Mouse (Mus musculus): Measurements from ENCODE around the gene Mcm9. TPM values are rescaled to one million over a fixed set of nuclear protein-coding genes. Genes with fewer than 3 reads are reported as not detected.
"Not testable (repeated sequence)": the region's sequence is repeated elsewhere in the genome, so short reads cannot be mapped to it uniquely, and the experiment has no call there.

The Mcm9 gene
- 7.4 and 8.3 TPM in 2 replicates for polyA plus RNA-seq (2015; fragmentation: Nextera tagmentation; extraction: Ambion mirVana)

- 54% methylated on average over 10 of the region's 10 CpGs for WGBS
- H3K36me3 ChIP-seq; ATAC-seq; H3K4me1 ChIP-seq (replicated peaks); H3K27me3 ChIP-seq (replicated peaks); H3K9me3 ChIP-seq: not testable (repeated sequence)
- Histone ChIP-seq H3K4me2 (replicated peaks) (peak within 1 kb of the TSS; percentile 54), H3K27ac (peak within 1 kb of the TSS; percentile 95), H3K4me3 (replicated peaks) (peak within 1 kb of the TSS; percentile 78), H3K9ac (peak within 1 kb of the TSS; percentile 76)
These were observed at the start of gene Mcm9 for GRCm38 (mm10) chr10:53630339-53630738. TSS of gene Mcm9 (minus strand) at chr10:53630439.

GRCm38 (mm10) chr10:53661788-53662187 is 31.5 kb upstream of the Mcm9 start:
- no peak overlapping the region for H3K4me2 ChIP-seq (replicated peaks)
- H3K27ac ChIP-seq, result no peak overlapping the region
- no peaks in the 10 kb centered on the region for H3K27me3 ChIP-seq (replicated peaks)
- no peak overlapping the region for H3K4me3 ChIP-seq (replicated peaks)
- H3K9me3 ChIP-seq, result no peaks in the 10 kb centered on the region
- ATAC-seq, result no peak
- no peak overlapping the region for H3K9ac ChIP-seq
- no peaks in the 10 kb centered on the region for H3K36me3 ChIP-seq
- no peaks in the 10 kb centered on the region for H3K4me1 ChIP-seq (replicated peaks)
- 84% methylated on average over 4 of the region's 4 CpGs for WGBS

DNA sequence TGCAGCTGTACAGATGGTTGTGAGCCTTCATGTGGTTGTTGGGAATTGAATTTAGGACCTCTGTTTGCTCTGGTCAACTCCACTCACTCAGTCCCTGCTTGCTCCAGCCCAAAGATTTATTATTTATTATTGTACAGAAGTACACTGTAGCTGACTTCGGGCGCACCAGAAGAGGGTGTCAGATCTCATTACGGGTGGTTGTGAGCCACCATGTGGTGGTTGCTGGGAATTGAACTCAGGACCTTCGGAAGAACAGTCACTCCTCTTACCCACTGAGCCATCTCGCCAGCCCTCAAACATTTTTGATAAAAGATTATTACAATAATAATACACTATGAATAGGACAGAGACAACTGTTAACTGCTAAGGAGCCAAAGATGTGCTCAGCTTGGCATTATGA is 24.0 kb upstream of the Mcm9 start:
- not testable (repeated sequence) for H3K4me3 ChIP-seq (replicated peaks); H3K36me3 ChIP-seq; H3K9ac ChIP-seq; ATAC-seq; H3K27me3 ChIP-seq (replicated peaks); H3K9me3 ChIP-seq; H3K27ac ChIP-seq; H3K4me2 ChIP-seq (replicated peaks); H3K4me1 ChIP-seq (replicated peaks)
- WGBS, result 75% methylated on average over 5 of the region's 5 CpGs

DNA sequence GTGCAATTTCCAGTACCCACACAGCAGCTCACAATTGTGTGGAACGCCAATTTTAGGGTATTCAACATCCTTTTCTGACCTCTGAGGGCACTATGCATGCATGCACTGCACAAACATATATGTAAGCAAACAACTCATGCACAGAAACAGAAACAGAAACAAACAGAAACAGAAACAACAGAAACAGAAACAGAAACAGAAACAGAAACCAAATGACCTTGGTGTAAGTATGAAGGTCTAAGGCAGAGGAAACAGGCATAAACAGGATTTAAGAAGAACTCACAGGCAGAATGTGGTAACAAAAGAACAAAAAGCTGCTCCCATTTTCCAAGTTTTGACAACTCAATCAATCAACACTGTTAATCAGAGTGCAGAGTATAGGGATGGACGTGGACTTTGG is 20.4 kb upstream of the Mcm9 start:
- Histone ChIP-seq H3K9ac (no peak overlapping the region), H3K9me3 (no peaks in the 10 kb centered on the region), H3K36me3 (no peaks in the 10 kb centered on the region), H3K27me3 (replicated peaks) (no peaks in the 10 kb centered on the region), H3K4me1 (replicated peaks) (0 out of 2 replicates have a peak, but pooled peaks cover 2% of the 10 kb centered on the region), H3K4me2 (replicated peaks) (no peak overlapping the region), H3K4me3 (replicated peaks) (no peak overlapping the region), H3K27ac (no peak overlapping the region)
- ATAC-seq, result no peak
- WGBS, result 82% methylated on average over 2 of the region's 2 CpGs

GRCm38 (mm10) chr10:53641507-53641906 is 11.3 kb upstream of the Mcm9 start:
- Histone ChIP-seq H3K9ac (no peak overlapping the region), H3K36me3 (no peaks in the 10 kb centered on the region), H3K4me2 (replicated peaks) (no peak overlapping the region), H3K27me3 (replicated peaks) (no peaks in the 10 kb centered on the region), H3K27ac (no peak overlapping the region), H3K4me3 (replicated peaks) (no peak overlapping the region), H3K4me1 (replicated peaks) (no peaks in the 10 kb centered on the region), H3K9me3 (no peaks in the 10 kb centered on the region)
- ATAC-seq, result no peak

DNA sequence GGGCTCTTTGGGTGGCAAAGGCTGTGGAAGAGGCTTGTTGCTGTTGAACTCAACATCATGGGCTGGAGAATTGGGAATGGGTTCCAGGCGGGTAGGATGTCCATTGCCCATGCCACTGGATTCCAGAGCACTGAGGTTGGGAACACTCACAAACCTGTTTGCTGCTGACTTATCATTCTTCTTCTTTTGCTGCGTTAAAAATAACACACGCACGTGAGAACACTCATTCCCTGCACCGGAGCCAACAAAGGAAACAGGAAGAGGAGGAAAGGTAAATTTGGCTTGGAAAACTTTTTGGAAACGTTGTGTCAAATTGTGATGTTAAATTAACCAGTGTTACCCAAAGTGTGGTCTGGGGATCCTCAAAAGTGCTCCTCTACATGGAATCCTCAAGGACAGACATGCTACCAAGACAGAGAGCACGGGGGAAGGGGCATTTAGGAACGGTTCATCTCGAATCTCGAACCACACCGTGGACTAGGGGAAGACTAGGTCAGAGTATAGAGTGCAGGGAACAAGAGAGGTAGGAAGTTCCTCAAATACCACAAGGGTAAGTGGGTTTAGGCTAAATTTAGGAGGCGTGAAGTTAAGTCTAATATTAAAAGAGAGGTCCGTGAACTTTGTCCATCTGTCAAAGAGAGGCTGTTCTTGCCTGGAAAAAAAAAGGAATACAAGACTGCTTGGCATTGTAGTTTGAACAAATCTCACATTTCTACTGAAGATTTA is 5.2 kb upstream of the Mcm9 start:
- Histone ChIP-seq H3K9me3 (no peaks in the 10 kb centered on the region), H3K4me2 (replicated peaks) (no peak overlapping the region), H3K4me1 (replicated peaks) (no peaks in the 10 kb centered on the region), H3K27ac (no peak overlapping the region), H3K9ac (no peak overlapping the region), H3K4me3 (replicated peaks) (no peak overlapping the region), H3K27me3 (replicated peaks) (no peaks in the 10 kb centered on the region), H3K36me3 (no peaks in the 10 kb centered on the region)
- no peak for ATAC-seq
- WGBS, result 75% methylated on average over 13 of the region's 13 CpGs

DNA sequence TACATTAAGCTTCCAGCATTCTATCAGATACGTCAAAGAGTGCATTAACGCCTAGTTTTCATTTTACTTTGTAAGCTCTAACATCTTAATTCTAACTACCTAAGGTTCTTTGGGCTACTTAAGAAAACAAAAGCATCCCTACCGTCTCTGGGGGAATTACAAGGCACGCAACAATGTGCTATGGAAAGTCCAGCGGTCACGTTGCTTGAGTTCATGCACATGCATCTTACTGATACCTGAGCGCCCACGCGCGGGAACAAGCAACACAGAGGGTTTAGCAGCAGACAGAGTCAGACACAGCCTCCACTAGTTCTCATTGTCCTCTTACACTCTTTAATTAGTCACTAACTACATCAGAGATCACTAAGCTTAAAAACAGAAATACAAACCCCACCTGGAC is 3.9 kb upstream of the Mcm9 start:
- Histone ChIP-seq H3K9ac (no peak overlapping the region), H3K4me2 (replicated peaks) (no peak overlapping the region), H3K36me3 (no peaks in the 10 kb centered on the region), H3K27ac (no peak overlapping the region), H3K4me3 (replicated peaks) (no peak overlapping the region), H3K27me3 (replicated peaks) (no peaks in the 10 kb centered on the region), H3K9me3 (no peaks in the 10 kb centered on the region), H3K4me1 (replicated peaks) (no peaks in the 10 kb centered on the region)
- no peak for ATAC-seq
- WGBS, result 85% methylated on average over 10 of the region's 10 CpGs

DNA sequence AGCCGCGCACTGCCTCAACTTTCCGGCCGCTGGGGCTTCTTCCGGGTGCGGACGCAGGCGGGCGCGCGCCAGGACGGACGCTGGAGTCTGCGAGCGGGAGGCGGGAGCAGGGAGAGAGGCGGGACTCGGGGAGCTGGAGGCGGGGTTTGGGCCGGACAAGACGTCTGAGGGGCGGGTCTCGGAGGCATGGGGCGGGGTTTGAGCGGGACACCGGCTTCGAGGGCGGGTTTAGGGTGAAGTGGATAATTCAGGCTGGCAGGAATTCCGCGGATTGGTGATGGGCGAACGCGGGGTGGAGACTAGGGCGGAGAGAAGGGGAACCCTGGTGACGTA is 355 bp downstream of the Mcm9 start:
- peak; percentile 96 for ATAC-seq
- Histone ChIP-seq H3K9me3 (no peaks in the 10 kb centered on the region), H3K36me3 (no peaks in the 10 kb centered on the region), H3K4me3 (replicated peaks) (peak overlapping the region; percentile 78), H3K27me3 (replicated peaks) (no peaks in the 10 kb centered on the region), H3K4me1 (replicated peaks) (no peaks in the 10 kb centered on the region; the same call in 1 of the 2 replicates), H3K27ac (peak overlapping the region; percentile 95), H3K9ac (peak overlapping the region; percentile 76), H3K4me2 (replicated peaks) (peak overlapping the region; percentile 54)
- under 1% methylated on average over 35 of the region's 35 CpGs for WGBS

DNA sequence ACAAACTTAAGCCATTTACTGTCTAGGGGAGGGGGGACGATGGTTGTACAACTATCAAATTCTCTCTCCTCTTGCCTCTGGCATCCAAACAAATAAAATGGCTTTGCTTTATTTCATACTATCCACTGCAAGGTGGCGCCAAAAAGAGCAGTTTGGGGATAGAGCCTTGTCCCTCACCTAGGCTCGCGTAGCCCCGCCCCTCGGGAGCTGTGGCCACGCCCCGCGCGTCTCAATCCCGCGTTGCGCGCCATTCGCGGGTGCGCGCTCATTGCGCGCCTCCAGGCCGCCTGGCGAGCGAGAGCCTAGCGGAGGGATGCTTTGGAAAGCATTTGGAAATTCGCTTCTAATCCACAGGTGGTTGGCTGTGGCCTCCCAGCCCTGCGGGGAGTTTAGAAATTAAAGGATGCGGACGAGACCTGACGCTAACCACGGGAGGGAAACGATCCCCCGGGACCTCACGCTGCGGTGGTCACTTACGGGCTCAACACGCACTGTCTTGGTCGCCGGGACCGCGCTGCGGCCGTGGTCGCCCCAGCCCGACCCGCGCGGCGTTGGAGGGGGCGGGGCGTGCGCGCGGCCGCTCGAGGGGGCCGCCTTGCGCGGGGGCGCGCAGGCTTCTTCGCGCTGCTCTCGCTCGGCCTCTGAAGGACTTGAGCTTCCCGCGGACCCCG is 857 bp downstream of the Mcm9 start:
- Histone ChIP-seq H3K4me1 (replicated peaks) (no peaks in the 10 kb centered on the region; the same call in 1 of the 2 replicates), H3K36me3 (no peaks in the 10 kb centered on the region), H3K4me3 (replicated peaks) (peak overlapping the region; percentile 78), H3K27ac (peak overlapping the region; percentile 95), H3K9ac (peak overlapping the region; percentile 76), H3K27me3 (replicated peaks) (no peaks in the 10 kb centered on the region), H3K4me2 (replicated peaks) (peak overlapping the region; percentile 54), H3K9me3 (no peaks in the 10 kb centered on the region)
- WGBS, result under 1% methylated on average over 67 of the region's 67 CpGs
- peak; percentile 89 for ATAC-seq

- Histone ChIP-seq H3K4me2 (replicated peaks) (no peak overlapping the region), H3K36me3 (peaks cover 13% of the 10 kb centered on the region; the same call in 1 of the 2 replicates), H3K4me1 (replicated peaks) (no peaks in the 10 kb centered on the region), H3K9me3 (no peaks in the 10 kb centered on the region), H3K27ac (no peak overlapping the region), H3K4me3 (replicated peaks) (no peak overlapping the region), H3K9ac (no peak overlapping the region), H3K27me3 (replicated peaks) (no peaks in the 10 kb centered on the region)
- ATAC-seq, result no peak
- WGBS, result 79% methylated on average over 8 of the region's 8 CpGs
These were observed 14.2 kb downstream of the Mcm9 start for GRCm38 (mm10) chr10:53615850-53616616.

DNA sequence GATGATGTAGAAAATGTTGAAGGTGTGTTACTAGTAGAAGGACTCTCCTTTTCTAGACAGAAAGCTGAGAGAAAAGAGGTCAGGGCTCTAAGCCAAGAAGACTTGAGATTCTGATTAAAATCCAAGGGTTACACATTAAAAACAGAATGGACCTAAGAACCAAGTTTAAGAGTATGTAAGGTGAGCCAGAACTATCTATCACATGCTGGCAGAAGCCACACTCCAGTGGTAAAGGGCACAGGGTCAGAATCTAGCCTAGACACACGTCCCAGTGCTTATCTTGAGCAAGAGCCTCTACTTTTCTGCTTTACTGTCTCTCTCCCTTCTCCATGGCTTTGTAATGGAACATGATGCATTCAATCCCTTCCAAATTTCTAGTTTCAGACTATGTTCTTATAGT is 16.3 kb downstream of the Mcm9 start:
- peaks cover 13% of the 10 kb centered on the region; the same call in 1 of the 2 replicates for H3K36me3 ChIP-seq
- no peaks in the 10 kb centered on the region for H3K27me3 ChIP-seq (replicated peaks)
- no peak overlapping the region for H3K27ac ChIP-seq
- H3K9me3 ChIP-seq, result no peaks in the 10 kb centered on the region
- no peak overlapping the region for H3K4me2 ChIP-seq (replicated peaks)
- no peaks in the 10 kb centered on the region for H3K4me1 ChIP-seq (replicated peaks)
- no peak overlapping the region for H3K9ac ChIP-seq
- ATAC-seq, result no peak
- no peak overlapping the region for H3K4me3 ChIP-seq (replicated peaks)
- 70% methylated on average over 1 of the region's 1 CpGs for WGBS

GRCm38 (mm10) chr10:53612172-53612571 is 18.1 kb downstream of the Mcm9 start:
- no peak for ATAC-seq
- H3K36me3 ChIP-seq, result peaks cover 18% of the 10 kb centered on the region; the same call in 1 of the 2 replicates

More at GRCm38 (mm10) chr10:53612172-53612571, 18.1 kb downstream of the Mcm9 start:
- 83% methylated on average over 1 of the region's 1 CpGs for WGBS
- H3K9me3 ChIP-seq, result no peaks in the 10 kb centered on the region
- no peak overlapping the region for H3K4me3 ChIP-seq (replicated peaks)
- no peak overlapping the region for H3K4me2 ChIP-seq (replicated peaks)
- H3K9ac ChIP-seq, result no peak overlapping the region
- H3K27me3 ChIP-seq (replicated peaks), result no peaks in the 10 kb centered on the region
- H3K27ac ChIP-seq, result no peak overlapping the region
- no peaks in the 10 kb centered on the region for H3K4me1 ChIP-seq (replicated peaks)

All from intestine, embryonic 15.5 days (tissue).